Mouse (Mus musculus) layer of hippocampus, adult 11-12 months (tissue): ENCODE measurements at regions not wholly inside any gene's neighbourhood (a gene's known extent, or its start where the extent isn't known, plus 50 kb on each side); places are given as distances from the start of the nearest gene placed in this dataset.
A peak's percentile ranks its signal among the peaks of the same experiment; 100 is the strongest.

Experiments used
- DNase-seq: peaks from one replicate; pipeline ENCODE4 v3.0.0; 2022; ENCODE audit warnings: low spot score

DNA sequence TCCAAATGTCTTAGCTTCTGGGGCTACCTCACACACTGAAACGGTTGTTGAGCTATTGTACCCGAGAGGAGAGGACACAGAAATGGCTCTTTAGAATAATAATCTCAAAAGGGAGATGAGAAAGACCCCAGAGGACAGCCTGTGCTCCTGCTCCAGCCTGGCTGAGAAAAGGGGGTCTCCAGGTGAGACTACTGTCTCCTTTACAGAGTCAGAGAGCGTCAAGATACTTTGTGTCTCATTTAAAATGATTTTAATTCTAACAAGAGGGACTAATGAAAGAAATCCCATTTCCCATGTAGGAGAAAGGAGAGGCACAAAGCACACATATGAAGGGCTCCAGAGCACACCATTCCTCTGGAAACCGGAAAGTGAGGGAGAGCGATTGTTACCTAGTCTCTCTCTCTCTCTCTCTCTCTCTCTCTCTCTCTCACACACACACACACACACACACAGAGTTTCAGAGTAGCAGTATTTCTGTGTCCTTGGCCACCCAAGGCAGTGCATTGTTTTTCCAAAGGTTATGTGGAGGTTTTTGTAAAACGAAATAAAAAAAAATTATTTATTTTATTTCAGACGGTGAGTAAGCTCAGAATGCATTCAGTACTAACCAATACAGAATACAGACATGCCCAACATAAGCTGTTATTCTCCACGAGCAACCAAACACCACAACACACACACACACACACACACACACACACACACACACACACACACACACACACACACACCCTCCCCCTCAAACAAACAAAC is 215.6 kb upstream of the Ubash3b start:
- no peak for DNase-seq

DNA sequence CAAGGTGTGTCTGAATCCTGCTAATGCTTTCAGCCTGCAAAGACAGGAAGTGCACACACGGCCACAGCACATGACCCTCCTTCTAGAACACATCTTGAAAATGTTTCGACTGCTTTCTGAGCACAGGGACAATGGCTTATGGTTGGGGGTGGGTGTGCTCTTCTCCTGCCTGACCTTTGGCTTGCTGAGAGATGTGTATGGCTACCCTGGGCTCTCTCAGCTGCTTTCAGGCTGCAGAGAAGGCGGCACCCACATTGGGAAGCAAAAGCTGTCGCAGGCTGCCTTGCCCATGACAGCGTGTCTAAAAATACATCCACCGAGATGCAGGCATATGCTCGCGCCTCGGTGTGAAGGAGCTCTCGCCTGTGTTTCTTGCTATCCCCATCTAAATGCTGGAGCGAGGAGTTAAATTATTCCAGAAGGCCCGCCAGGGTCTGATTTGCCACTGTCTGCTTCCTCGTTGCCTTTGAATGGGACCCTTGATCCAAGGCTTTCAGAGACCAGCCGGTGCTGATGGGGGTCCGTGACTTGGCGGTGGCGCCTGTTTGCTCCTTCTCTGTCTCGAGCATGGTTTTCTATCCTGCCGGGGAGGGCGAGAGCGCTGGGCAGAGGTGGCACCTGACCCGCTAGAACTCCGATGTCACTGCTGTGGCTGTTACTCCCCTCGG is 214.6 kb upstream of the Ubash3b start:
- peak; percentile 73 for DNase-seq

DNA sequence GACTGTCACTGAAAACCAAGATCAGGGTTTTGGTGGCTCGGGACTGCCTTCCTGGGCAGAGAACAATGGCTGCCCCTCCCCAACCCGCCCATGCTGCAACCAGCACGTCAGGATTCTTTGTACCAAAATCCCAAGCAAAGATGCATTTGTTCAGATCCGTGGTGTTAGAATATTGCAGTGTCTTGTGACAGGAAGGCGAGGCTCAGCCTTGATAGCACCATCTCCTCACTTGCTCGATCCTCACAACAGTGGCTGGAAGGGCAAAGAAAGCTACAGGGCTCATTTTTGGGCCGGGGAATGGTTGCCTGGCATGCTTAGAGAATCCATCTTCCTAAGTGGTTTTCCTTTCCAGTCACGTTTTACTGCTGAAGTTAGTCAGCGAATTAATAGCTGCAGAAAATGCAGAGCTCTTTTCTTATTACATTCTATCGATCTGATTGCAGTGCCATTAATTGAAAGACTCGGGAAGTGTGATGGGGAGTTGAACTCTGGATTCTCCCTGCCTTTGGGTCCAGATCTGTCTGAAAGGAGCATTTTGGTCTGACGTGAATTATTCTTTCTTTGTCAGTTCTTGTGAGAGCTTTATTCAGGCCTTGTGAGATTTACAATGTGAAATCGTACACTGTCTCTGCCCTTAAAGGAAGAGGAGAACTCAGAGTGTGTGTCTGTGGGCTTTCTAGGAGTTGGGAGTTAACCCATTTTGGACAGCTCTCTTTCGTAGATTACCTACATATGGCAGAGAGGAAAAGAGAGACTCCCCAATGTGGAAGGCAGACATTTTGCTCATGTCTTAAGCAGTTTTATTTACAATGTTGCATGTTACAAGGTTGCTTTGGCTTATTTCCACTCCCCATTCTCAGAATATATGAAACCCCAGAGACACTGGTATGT is 213.3 kb upstream of the Ubash3b start:
- no peak for DNase-seq

DNA sequence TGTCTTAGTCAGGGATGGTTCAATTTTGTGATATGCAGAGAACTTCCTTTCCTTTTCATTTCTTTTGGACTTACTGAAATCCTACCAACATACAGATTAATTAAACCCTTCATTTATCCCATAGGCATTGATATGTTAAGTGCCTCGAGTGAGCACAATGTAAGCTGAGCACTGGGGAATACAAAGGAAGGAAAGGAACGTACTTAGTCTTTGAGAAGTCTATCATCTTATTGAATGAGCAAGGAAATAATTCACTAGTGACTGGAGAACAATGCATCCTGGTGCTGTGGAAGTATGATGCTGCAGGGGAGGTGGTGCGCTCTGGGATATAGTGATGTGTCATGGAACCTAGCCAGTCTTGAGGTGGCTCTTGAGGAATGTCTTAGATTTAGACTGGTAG is 204.9 kb upstream of the Ubash3b start:
- no peak for DNase-seq

DNA sequence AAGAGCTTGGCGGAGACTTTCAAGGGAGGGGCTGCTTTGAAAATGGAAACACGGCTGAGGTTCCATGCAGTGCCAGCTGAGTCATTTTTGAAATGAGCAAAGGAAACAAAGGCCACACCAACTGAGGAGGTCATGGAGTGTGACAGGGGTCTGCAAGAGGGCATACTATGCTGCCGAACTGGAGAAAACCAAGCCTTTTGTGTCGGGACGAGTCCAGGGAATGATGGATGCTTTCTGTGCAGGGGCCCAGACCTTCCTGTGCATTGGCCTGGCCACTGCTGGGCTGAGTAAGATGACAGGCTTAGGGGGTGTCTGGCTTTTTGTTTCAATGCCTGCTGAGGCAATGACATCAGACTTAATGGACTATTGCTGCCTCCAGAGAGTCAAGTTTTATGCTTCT is 203.8 kb upstream of the Ubash3b start:
- no peak for DNase-seq

DNA sequence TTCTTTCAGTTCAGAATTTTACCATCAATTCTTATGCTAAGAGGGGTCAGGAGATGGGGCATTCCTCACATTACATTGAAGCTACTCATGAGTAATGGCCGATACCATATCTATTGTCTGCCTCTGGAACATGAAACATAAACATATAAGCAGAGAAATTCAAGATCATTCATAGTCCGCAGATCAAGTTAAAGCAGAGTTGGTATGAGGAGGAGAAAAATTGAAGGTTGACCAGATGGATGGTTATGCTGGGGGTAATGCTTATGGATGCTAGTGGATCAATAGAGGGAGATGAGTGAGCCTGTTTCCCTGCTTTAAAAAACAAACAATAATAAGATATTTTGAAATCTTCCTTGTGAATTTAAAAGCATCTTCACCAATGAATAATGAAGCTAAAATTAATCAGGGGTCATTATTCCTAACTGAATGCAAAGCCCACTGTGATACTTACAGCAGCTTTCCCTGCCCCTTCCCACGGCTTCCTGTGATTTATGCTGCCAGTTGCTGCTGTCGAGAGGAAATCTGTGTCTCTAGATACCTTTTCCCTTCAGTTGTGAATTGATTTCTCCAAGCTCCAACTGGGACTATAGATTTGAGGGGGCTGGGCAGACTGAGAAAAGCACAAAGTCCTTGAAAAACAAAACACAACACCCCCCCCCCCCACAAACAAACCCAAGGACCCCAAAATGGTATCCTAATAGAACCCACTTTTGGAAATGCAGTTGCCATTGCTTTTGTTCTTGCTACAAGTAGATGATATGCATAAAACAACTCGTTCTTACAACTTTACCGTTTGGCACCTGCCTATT is 203.1 kb upstream of the Ubash3b start:
- DNase-seq = no peak

DNA sequence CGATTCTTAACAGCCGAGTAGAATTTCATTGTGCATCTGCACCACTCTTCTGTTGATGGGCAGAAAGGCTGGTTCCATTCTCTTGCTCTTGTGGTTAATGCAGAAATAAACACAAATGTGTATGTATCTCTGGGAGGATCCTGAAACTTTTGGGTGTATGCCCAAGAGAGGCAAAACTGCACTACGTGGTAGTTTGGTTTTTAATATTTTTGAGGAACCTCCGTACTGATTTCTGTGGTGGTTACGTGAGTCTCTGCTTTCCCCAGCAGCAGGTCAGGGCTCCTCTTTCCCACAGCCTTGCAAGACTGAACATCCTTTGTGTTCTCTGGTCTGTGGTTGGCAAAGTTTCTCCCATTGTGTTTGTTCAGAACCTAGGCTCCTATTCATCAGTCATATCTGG is 198.9 kb upstream of the Ubash3b start:
- DNase-seq = no peak

DNA sequence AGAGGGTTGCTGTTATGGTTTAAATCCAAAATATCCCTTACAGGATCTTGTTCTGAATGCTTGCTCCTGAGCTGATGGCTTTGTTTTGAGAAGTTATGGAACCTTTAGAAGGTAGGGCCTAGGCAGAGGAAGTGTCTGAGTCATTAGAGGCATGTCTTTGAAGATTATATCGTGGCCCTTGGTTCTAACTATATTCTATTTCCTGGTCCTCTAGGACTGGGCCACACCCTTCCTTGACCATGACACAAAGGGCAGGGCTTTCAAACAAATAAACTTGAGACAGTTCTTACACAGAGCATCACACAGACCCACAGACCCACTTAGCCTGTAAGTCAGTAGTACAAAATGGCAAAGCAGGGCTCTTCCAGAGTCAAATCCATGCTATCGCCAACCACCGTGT is 197.8 kb upstream of the Ubash3b start:
- no peak for DNase-seq

DNA sequence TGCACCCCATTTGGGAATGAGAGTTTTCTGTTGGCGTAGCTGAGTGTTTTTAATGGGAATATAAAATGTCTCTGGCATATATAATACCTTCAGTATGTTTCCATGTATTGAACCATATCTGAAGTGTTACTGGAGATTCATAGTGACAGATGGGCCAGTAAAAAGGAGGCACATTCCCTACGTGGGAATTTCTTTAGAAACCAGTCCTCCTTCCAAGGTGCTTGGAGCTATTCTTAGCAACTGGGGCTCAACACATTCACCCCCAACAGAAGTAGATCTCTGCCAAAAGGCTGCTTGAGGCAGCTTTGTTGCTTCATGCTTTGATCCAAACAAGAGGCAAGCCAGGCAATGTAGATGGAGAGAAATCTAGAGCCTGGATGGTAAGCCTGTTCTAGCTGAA is 183.8 kb upstream of the Ubash3b start:
- no peak for DNase-seq

DNA sequence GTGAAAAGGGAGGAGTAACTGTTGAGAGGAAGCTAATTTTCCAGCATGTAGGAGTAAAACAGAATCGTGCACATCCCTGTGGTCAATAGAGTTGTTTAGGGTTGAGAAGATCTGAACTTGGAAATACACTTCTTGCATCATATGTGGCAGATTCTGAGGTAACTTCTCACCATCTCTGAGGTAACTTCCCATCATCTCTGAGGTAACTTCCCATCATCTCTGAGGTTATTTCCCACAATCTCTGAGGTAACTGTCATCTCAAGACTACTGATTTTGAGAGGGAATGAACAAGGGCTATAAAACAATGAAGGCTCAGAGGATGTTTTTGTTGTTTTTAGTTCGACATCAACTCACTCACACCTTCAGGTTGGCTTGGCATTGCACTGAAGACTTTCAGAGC is 175.9 kb upstream of the Ubash3b start:
- no peak for DNase-seq

DNA sequence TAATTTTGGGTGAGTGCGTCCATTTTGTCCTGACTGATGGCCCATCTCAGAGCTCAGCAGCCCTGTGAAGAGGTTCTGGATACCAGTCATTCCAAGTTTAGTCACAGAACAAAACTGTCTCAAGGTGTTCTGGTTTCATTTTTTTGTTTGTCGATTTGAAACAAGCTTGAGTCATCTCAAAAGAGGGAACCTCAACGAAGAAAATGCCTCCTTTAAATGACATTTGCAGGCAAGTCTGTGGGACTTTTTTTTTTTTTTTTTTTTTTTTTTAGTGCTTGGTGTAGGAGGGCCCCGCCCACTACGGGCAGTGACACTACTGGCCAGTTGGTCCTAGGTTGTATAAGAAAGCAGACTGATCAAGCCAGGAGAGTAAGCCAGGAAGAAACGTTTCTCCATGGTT is 175.3 kb upstream of the Ubash3b start:
- no peak for DNase-seq

DNA sequence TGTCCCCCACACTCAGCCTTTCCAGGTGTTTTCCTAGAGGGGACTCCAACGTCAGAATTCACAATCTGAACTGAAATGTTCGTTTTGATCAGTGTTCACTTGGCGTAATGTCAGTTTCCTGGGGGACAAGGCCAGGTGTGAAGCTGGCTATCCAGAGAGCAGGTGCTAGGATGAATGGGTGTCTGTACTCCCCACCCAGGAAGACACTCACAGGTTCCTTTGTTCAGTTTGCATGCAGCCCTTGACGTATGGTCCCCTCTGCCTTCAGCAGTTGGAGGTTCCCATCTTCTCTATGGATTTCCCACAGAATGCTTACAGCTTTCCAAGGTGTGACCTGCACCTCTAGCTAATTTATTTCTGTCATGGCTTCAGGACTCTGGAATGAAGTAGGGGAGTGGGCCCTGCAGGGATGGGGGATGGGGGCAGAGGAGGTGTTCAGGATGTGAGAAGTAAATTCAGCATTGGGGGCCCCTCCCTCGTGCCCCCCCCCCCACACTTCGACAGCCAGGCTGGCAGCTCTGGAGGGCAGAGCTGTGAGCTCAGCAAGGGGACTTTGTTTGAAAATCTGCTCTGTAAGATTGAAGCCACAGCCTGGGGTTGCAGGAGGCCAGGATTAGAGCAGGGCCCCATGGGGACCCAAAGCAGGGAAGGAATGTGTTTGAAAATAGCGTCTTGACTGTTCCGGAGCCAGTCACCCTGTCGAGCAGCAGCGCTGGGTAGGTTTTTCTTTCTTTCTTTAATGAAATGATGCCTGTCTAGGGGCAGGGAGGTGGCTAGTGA is 173.2 kb upstream of the Ubash3b start:
- DNase-seq = no peak

DNA sequence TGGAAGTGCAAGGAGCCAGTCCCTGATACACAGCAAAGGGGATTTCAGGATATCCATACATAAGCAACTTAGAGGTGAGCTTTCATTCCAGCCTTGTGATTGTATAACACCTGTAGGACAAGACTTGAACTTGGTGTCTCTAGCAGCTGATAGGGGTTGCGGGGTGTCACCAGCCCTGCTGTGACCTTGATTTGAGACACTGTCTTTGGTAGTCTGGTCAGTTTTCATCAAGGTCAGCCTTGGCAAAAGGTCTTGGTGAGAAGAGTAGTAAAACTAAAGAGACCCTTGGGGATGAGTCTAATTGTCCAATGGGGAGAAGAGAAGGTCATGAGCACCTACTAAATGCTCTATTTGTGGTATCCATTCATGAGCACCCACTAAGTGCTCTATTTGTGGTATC is 172.0 kb upstream of the Ubash3b start:
- DNase-seq = no peak

DNA sequence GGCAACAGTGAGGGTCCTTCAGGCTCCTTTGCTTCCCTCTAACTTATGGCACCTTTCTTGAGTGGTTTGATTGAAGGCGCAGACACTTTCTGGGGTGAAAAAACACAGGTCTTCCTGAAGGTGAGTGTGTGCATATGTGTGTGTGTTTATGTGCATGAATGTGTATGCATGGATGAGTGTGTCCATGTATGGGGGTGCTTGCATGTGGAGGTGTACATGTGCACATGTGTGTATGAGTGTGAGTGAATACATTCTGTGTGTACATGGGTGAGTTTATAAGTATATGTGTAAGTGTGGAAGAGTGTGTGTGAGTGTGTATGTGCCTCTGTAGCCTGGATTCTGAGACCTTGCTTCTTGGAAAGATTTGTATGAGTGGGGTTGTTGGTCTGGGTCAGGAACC is 167.5 kb upstream of the Ubash3b start:
- DNase-seq = no peak

DNA sequence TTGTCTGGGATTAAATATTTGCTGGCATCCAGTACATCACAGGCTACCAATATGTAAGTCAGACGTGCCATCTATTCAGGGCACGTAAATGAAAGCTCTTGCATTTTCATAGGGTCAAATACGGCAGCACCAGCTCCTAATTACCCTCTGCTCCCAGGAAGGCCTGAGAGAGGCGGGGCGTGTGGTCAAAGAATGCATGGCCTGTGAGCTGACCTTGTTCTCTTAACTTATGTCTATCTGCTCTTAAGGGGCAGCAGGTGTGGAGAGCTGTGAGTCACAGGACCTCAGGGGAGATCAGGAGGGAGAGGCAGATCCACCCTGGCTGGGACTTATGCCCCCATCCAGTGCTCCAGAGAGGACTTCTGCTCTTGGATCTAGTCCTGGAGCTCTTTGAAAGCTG is 167.0 kb upstream of the Ubash3b start:
- no peak for DNase-seq

DNA sequence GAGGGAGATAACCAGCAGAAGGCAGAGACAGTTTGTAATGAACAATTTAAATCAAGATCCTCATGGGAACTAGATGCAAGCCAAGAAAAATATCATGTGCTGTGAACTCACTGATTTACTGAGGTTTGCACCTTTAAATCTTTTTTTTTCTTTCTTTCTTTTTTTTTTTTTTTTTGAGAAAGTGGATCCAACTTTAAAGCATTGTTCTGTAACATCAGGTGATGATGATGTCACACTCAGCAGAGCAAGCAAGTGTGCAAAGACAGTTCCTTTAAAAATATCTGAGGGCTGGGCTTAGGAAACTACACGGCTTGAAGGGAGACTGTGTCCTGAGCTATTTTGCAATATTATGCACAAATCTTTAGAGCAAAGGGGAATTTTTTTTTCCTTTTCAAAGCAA is 166.6 kb upstream of the Ubash3b start:
- DNase-seq = no peak

DNA sequence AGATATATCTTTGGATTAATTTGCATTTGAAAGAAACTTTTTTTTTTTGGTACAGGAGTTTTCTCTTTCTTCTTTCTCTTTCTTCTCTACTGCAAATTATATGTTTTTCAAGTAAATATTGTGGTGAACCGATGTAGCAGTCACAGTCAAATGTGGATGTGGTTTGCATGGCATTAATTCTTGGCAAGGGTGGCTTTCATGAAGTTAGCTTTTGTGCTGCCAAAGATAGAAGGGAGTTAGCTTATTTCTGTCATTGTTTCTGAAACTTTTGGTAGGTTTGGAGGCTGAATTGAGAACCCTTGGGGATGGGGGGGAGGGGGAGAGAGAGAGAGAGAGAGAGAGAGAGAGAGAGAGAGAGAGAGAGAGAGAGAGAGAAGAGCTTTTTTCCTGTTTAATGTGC is 166.1 kb upstream of the Ubash3b start:
- no peak for DNase-seq

DNA sequence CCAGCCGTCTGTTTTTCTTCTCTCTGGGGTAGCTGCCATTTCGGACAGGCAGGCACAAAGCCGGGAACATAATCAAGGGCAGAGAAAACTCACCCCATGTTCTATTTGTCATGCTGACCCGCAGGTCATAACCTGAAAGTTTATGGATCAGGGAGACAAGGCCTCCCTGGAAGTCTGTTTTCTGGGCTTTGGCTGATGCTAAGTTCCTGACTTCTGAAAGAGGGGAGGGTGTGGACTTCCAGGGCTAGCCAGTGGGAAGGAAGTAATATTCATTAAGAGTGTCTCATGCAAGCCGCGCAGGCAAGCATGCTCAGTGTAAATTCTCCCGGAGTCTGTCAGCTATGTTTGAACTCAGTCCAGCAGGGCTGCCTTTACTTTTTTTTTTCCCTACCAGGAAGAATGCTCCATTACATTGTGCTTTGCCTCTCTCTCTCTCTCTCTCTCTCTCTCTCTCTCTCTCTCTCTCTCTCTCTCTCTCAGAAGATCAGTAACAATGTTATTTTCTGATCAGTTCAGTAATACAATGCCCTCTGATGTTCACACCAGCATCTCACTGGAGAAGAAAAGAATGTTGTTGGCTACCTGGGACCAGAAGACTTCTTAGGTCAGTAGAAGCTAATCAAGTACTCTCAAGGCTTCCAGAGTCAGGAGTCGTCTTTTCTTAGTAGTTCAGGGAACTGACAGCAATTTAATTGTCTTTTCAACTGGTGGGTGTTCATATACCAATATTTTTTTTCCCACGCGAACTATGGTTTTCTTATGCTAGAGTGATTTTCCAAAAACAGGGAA is 165.5 kb upstream of the Ubash3b start:
- no peak for DNase-seq

DNA sequence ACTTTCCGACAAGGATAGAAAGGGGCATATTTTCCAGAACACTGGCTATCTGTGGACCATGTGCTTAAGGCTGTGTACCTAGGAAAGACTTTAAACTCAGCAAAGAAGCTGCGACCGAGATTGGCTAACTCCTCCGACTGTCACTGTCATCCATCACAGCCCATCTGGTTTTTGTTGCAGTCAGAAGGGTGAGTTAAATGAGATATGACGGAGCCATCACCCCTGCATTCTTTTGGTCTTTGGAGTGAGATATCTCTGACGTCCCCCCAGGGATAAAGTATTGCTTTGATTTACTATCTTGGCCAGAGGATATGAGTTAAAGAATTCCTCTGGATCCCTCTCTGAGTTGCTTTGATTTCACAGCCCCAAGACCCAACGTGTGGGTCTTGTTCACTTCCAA is 160.0 kb upstream of the Ubash3b start:
- DNase-seq = no peak

DNA sequence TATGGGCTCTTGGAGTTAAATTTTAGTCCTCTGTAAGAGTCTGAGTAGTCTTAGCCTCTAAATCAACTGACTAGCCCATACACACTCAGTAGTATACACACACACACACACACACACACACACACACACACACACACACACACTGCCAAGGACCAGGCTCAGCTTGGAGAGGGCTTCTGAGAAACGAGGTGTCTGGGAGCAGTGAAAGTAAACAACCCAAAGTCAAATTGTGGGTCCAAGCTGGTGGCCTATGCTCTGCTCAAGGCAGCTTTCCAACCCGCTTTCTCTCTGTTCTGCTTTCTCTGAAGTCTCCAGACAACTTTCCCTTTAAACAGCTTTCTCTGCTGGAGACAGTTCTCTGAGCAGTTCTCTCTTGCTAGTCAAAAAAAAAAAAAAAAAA is 157.6 kb upstream of the Ubash3b start:
- no peak for DNase-seq

DNA sequence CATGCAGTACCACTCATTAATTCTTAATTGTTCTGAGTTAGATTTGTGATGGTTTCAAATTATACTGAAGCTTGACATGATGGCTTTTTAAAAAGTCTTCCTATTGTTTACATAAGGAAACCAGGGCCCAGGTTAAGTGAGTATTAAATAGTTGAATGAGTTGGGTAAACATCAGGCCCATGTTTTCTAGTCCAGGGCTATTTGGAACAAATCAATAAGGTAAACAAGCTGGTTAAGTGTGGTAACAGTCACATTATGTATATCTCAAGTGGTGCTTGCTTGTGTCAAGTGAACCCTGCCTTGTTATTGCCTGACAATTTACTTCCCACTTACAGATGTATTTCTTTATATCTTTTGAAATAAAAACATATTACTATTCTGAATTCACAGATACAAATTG is 144.7 kb upstream of the Ubash3b start:
- no peak for DNase-seq
